Mouse (Mus musculus) 416B (cell line): ENCODE measurements around the gene Wsb1.
"Not testable (repeated sequence)": the region's sequence is repeated elsewhere in the genome, so short reads cannot be mapped to it uniquely, and the experiment has no call there.

Experiments
- DNase-seq: peaks from one replicate; pipeline ENCODE4 v3.0.0; 2011; ENCODE audit warnings: low read depth

The Wsb1 gene

GRCm38 (mm10) chr11:79267171-79267570 is 12.7 kb upstream of the Wsb1 start:
- DNase-seq: no peak

- no peak for DNase-seq
These were observed 9.9 kb upstream of the Wsb1 start for GRCm38 (mm10) chr11:79264376-79264775.

- not testable (repeated sequence) for DNase-seq
These were observed 5.7 kb upstream of the Wsb1 start for GRCm38 (mm10) chr11:79260126-79260525.

- no peak for DNase-seq
These were observed 4.3 kb upstream of the Wsb1 start for GRCm38 (mm10) chr11:79258738-79259137.

GRCm38 (mm10) chr11:79253542-79254390 is 705 bp downstream of the Wsb1 start:
- DNase-seq: peak; percentile 36

GRCm38 (mm10) chr11:79252881-79253541 is 1.5 kb downstream of the Wsb1 start:
- DNase-seq: peak; percentile 94

GRCm38 (mm10) chr11:79239024-79239423 is 15.4 kb downstream of the Wsb1 start:
- DNase-seq: no peak

- no peak for DNase-seq
These were observed 16.1 kb downstream of the Wsb1 start for GRCm38 (mm10) chr11:79238398-79238752.

- DNase-seq: no peak
These were observed 16.6 kb downstream of the Wsb1 start for GRCm38 (mm10) chr11:79237644-79238397.

- DNase-seq: no peak
These were observed 24.3 kb downstream of the Wsb1 start for GRCm38 (mm10) chr11:79230251-79230570.

- peak; percentile 72 for DNase-seq
These were observed 24.8 kb downstream of the Wsb1 start for GRCm38 (mm10) chr11:79229561-79230250.

GRCm38 (mm10) chr11:79229057-79229504 is 25.4 kb downstream of the Wsb1 start:
- no peak for DNase-seq

- DNase-seq: no peak
These were observed 26.4 kb downstream of the Wsb1 start for GRCm38 (mm10) chr11:79228089-79228488.

GRCm38 (mm10) chr11:79225371-79226155 is 28.9 kb downstream of the Wsb1 start:
- no peak for DNase-seq

GRCm38 (mm10) chr11:79224562-79225280 is 29.8 kb downstream of the Wsb1 start:
- DNase-seq: peak; percentile 95

- DNase-seq: peak; percentile 100
These were observed 31.1 kb downstream of the Wsb1 start for GRCm38 (mm10) chr11:79223420-79223819.

GRCm38 (mm10) chr11:79222661-79223060 is 31.8 kb downstream of the Wsb1 start:
- DNase-seq: no peak

GRCm38 (mm10) chr11:79221641-79222040 is 32.8 kb downstream of the Wsb1 start:
- no peak for DNase-seq

GRCm38 (mm10) chr11:79218936-79219626 is 35.4 kb downstream of the Wsb1 start:
- no peak for DNase-seq

- peak; percentile 64 for DNase-seq
These were observed 36.4 kb downstream of the Wsb1 start for GRCm38 (mm10) chr11:79218061-79218460.
